Mouse (Mus musculus): Measurements from ENCODE around the gene Lce1b.
A peak's percentile ranks its signal among the peaks of the same experiment; 100 is the strongest.

Lce1b gene

GRCm38 (mm10) chr3:92656826-92657225 is at the start of gene Lce1b:
Gene Lce1b, minus strand, starts transcription at chr3:92656926.
- no peak for DNase-seq

- DNase-seq: no peak
Measured at GRCm38 (mm10) chr3:92694613-92695012, 37.9 kb upstream of the Lce1b start.

GRCm38 (mm10) chr3:92691688-92692087 is 35.0 kb upstream of the Lce1b start:
- DNase-seq: no peak

GRCm38 (mm10) chr3:92689154-92689553 is 32.4 kb upstream of the Lce1b start:
- peak; percentile 15 to 40 for DNase-seq

GRCm38 (mm10) chr3:92687110-92687509 is 30.4 kb upstream of the Lce1b start, which contains the start of gene Lce1d:
Gene Lce1d, minus strand, starts transcription at chr3:92687210.
- DNase-seq: no peak

- no peak for DNase-seq
Measured at GRCm38 (mm10) chr3:92678947-92679346, 22.2 kb upstream of the Lce1b start, which contains the start of gene Lce1c. Gene Lce1c, plus strand, starts transcription at chr3:92679247.

GRCm38 (mm10) chr3:92670215-92670614 is 13.5 kb upstream of the Lce1b start, which contains the start of gene Lce1a2:
Gene Lce1a2, minus strand, starts transcription at chr3:92670315.
- DNase-seq: no peak

GRCm38 (mm10) chr3:92648207-92648606 is 8.5 kb downstream of the Lce1b start, which contains the start of gene Lce1a1:
Gene Lce1a1, minus strand, starts transcription at chr3:92648307.
- no peak for DNase-seq

- DNase-seq: no peak
Measured at GRCm38 (mm10) chr3:92639854-92640253, 16.9 kb downstream of the Lce1b start.

- no peak for DNase-seq
Measured at GRCm38 (mm10) chr3:92638653-92638991, 18.1 kb downstream of the Lce1b start.

GRCm38 (mm10) chr3:92637745-92638652 is 18.7 kb downstream of the Lce1b start:
- no peak for DNase-seq

- DNase-seq: no peak
Measured at GRCm38 (mm10) chr3:92621560-92621959, 35.2 kb downstream of the Lce1b start, which contains the start of gene Lce6a. Gene Lce6a, minus strand, starts transcription at chr3:92621660.

- no peak for DNase-seq
Measured at GRCm38 (mm10) chr3:92609804-92610203, 46.9 kb downstream of the Lce1b start.

- DNase-seq: no peak
Measured at GRCm38 (mm10) chr3:92607392-92607791, 49.3 kb downstream of the Lce1b start, which contains the start of gene 2210017I01Rik. Gene 2210017I01Rik, minus strand, starts transcription at chr3:92607492.

Measured in cerebellum, postnatal 36 days (tissue).